Mouse (Mus musculus) ES-E14 (cell line): ENCODE results near the gene Dctn5. TPM values are rescaled to one million over a fixed set of nuclear protein-coding genes. Genes with fewer than 3 reads are reported as not detected.

Experiments used
- total RNA-seq: library from RNA; depleted of rRNA; stranded (reverse); fragments of 300-350 nt; gene quantifications from 2 replicates; pipeline ENCODE4 v1.2.3, GENCODE M21; 2012; rRNA removed

Dctn5 gene
- total RNA-seq, 1 experiment: 46.0 TPM

Other genes with a start within 250 kb of the Dctn5 start
- gene Cog7, start 151.3 kb upstream of the Dctn5 start, total RNA-seq: 17.7 and 19.9 TPM in 2 replicates
- 68.5 and 71.9 TPM in 2 replicates for gene Gga2, start 111.8 kb upstream of the Dctn5 start, total RNA-seq
- gene Ubfd1, start 65.9 kb upstream of the Dctn5 start, total RNA-seq: 56.1 and 70.7 TPM in 2 replicates
- gene Ears2, start 65.8 kb upstream of the Dctn5 start, total RNA-seq: 18.6 and 20.5 TPM in 2 replicates
- gene Ndufab1, start 31.2 kb upstream of the Dctn5 start, total RNA-seq: 113 and 151 TPM in 2 replicates
- 21.0 and 24.4 TPM in 2 replicates for gene Palb2, start 56 bp upstream of the Dctn5 start, total RNA-seq
- 66.1 and 73.8 TPM in 2 replicates for gene Plk1, start 26.4 kb downstream of the Dctn5 start, total RNA-seq
- gene Ern2, start 53.2 kb downstream of the Dctn5 start, total RNA-seq: 0.11 TPM in 1 of 2 replicates, not detected in the other
- 0.16 TPM in 1 of 2 replicates, not detected in the other for gene Chp2, start 86.5 kb downstream of the Dctn5 start, total RNA-seq
- 6.1 and 10.6 TPM in 2 replicates for gene Prkcb, start 155.7 kb downstream of the Dctn5 start, total RNA-seq